In genomic region chr12:98615746-98616145, GRCm38 (mm10) we compare ENCODE assay signal across 23 mouse cellular contexts. TPM values are rescaled to one million over a fixed set of nuclear protein-coding genes. Genes with fewer than 3 reads are reported as not detected.
A peak's percentile ranks its signal among the peaks of the same experiment; 100 is the strongest.
DNase-seq lines count a peak whose midpoint lies in the region; ATAC-seq and TF ChIP-seq lines count a peak whose summit lies in the region.
"Had no signal": no experiment of that assay in that cellular context is flagged by ENCODE, and none has a peak within 500 bp of the region (broad histone marks: within the 10 kb centered on the region; RNA-seq: fewer than 3 reads in every experiment).

No protein-coding gene starts in this region.

- ATAC-seq in forebrain, embryonic 14.5 days = no peak
- ATAC-seq in forebrain, embryonic 11.5 days (replicated peaks; ENCODE audit: low FRiP score) = no peak
- ATAC-seq in midbrain, embryonic 14.5 days (ENCODE audit: low FRiP score, low TSS enrichment) = no peak
- ATAC-seq in midbrain, embryonic 11.5 days (ENCODE audit: low FRiP score) = no peak
- ATAC-seq in hematopoietic stem cell, adult 5-6 weeks (replicated peaks in 1 of 2; ENCODE audit: insufficient read depth in 1 of 2, low FRiP score in 2 of 2, low TSS enrichment in 1 of 2, low read depth in 1 of 2, poor library complexity in 2 of 2, severe bottlenecking in 2 of 2) = peak; percentile 83 to 92
- ATAC-seq in neural tube, embryonic 15.5 days (ENCODE audit: low FRiP score) = no peak
- ATAC-seq: activated CD4-positive, CD25-positive, alpha-beta regulatory T cell, adult 4 months; forebrain, embryonic 15.5 days; Patski had no signal

- 31% methylated on average over 5 of the region's 5 CpGs for WGBS in forebrain, embryonic 14.5 days
- 64% methylated on average over 5 of the region's 5 CpGs for WGBS in forebrain, embryonic 11.5 days
- WGBS in midbrain, embryonic 14.5 days = 39% methylated on average over 5 of the region's 5 CpGs
- 74% methylated on average over 5 of the region's 5 CpGs for WGBS in midbrain, embryonic 11.5 days
- WGBS in neural tube, embryonic 15.5 days = 25% methylated on average over 5 of the region's 5 CpGs
- WGBS in lung, adult 2 months = 26% methylated on average over 5 of the region's 5 CpGs

- H3K36me3 ChIP-seq in forebrain, embryonic 14.5 days (ENCODE audit: control insufficient read depth, insufficient read depth, low read length) = no peaks in the 10 kb centered on the region
- H3K36me3 ChIP-seq in forebrain, embryonic 11.5 days (ENCODE audit: control insufficient read depth, insufficient read depth, low read length) = no peaks in the 10 kb centered on the region
- no peaks in the 10 kb centered on the region for H3K36me3 ChIP-seq in midbrain, embryonic 14.5 days (ENCODE audit: control insufficient read depth, insufficient read depth, low read length)
- no peaks in the 10 kb centered on the region for H3K36me3 ChIP-seq in midbrain, embryonic 11.5 days (ENCODE audit: control insufficient read depth, insufficient read depth, low read length)
- H3K36me3 ChIP-seq in neural tube, embryonic 15.5 days = no peaks in the 10 kb centered on the region
- H3K36me3 ChIP-seq: embryonic facial prominence, embryonic 15.5 days; forebrain, embryonic 15.5 days; heart, embryonic 15.5 days had no signal

- no peak overlapping the region for H3K4me2 ChIP-seq in forebrain, embryonic 14.5 days (ENCODE audit: low read length)
- no peak overlapping the region for H3K4me2 ChIP-seq in forebrain, embryonic 11.5 days (ENCODE audit: low read depth, low read length, severe bottlenecking)
- H3K4me2 ChIP-seq in midbrain, embryonic 14.5 days (ENCODE audit: low read length) = no peak overlapping the region
- no peak overlapping the region for H3K4me2 ChIP-seq in midbrain, embryonic 11.5 days
- H3K4me2 ChIP-seq in neural tube, embryonic 15.5 days = no peak overlapping the region
- H3K4me2 ChIP-seq: embryonic facial prominence, embryonic 15.5 days; forebrain, embryonic 15.5 days; heart, embryonic 15.5 days; liver, embryonic 11.5 days; lung, embryonic 14.5 days had no signal

- no peak overlapping the region for H3K9ac ChIP-seq in forebrain, embryonic 14.5 days (ENCODE audit: low read length)
- H3K9ac ChIP-seq in forebrain, embryonic 11.5 days (ENCODE audit: low read length) = no peak overlapping the region
- H3K9ac ChIP-seq in midbrain, embryonic 14.5 days (replicated peaks; ENCODE audit: low read length) = no peak overlapping the region
- no peak overlapping the region for H3K9ac ChIP-seq in midbrain, embryonic 11.5 days (ENCODE audit: low read length)
- no peak overlapping the region for H3K9ac ChIP-seq in neural tube, embryonic 15.5 days (replicated peaks)
- H3K9ac ChIP-seq: embryonic facial prominence, embryonic 15.5 days; forebrain, embryonic 15.5 days; heart, embryonic 15.5 days; lung, embryonic 14.5 days had no signal

- H3K4me1 ChIP-seq in forebrain, embryonic 14.5 days (ENCODE audit: control insufficient read depth, insufficient read depth, low read length) = no peaks in the 10 kb centered on the region
- no peaks in the 10 kb centered on the region for H3K4me1 ChIP-seq in forebrain, embryonic 11.5 days (replicated peaks; ENCODE audit: control insufficient read depth, insufficient read depth, low read length)
- no peaks in the 10 kb centered on the region; the same call in 1 of the 2 replicates for H3K4me1 ChIP-seq in midbrain, embryonic 14.5 days (ENCODE audit: control insufficient read depth, insufficient read depth, low read length)
- H3K4me1 ChIP-seq in midbrain, embryonic 11.5 days (ENCODE audit: control insufficient read depth, insufficient read depth, low read length) = no peaks in the 10 kb centered on the region; the same call in 1 of the 2 replicates
- H3K4me1 ChIP-seq in neural tube, embryonic 15.5 days = peaks cover 8% of the 10 kb centered on the region
- H3K4me1 ChIP-seq in lung, adult 2 months (ENCODE audit: control insufficient read depth, insufficient read depth, low read length) = no peaks in the 10 kb centered on the region
- H3K4me1 ChIP-seq: embryonic facial prominence, embryonic 15.5 days; heart, embryonic 15.5 days had no signal

- no peak overlapping the region for H3K4me3 ChIP-seq in forebrain, embryonic 14.5 days (ENCODE audit: low read depth, low read length)
- H3K4me3 ChIP-seq in forebrain, embryonic 11.5 days (ENCODE audit: low read depth, low read length) = no peak overlapping the region
- no peak overlapping the region for H3K4me3 ChIP-seq in midbrain, embryonic 14.5 days (replicated peaks; ENCODE audit: low read depth, low read length)
- H3K4me3 ChIP-seq in midbrain, embryonic 11.5 days (ENCODE audit: low read depth, low read length) = no peak overlapping the region
- H3K4me3 ChIP-seq in neural tube, embryonic 15.5 days (replicated peaks) = no peak overlapping the region
- H3K4me3 ChIP-seq in lung, adult 2 months (replicated peaks; ENCODE audit: extremely low read depth, low read depth, low read length) = no peak overlapping the region
- H3K4me3 ChIP-seq: embryonic facial prominence, embryonic 15.5 days; forebrain, embryonic 15.5 days; heart, embryonic 15.5 days had no signal

- no peak for TF ChIP-seq CTCF in lung, adult 2 months (IDR thresholded peaks at IDR 0.05; ENCODE audit: insufficient read depth, low read length)

- no peak for TF ChIP-seq POLR2A in lung, adult 2 months (IDR thresholded peaks at IDR 0.05; ENCODE audit: borderline replicate concordance, extremely low read depth, low read depth, low read length)

- no peaks in the 10 kb centered on the region for H3K9me3 ChIP-seq in forebrain, embryonic 14.5 days (replicated peaks; ENCODE audit: control insufficient read depth, low read length)
- H3K9me3 ChIP-seq in forebrain, embryonic 11.5 days (ENCODE audit: control insufficient read depth, low read length) = no peaks in the 10 kb centered on the region
- no peaks in the 10 kb centered on the region for H3K9me3 ChIP-seq in midbrain, embryonic 14.5 days (ENCODE audit: control insufficient read depth, low read length)
- H3K9me3 ChIP-seq in midbrain, embryonic 11.5 days (ENCODE audit: control insufficient read depth, low read length) = no peaks in the 10 kb centered on the region
- no peaks in the 10 kb centered on the region for H3K9me3 ChIP-seq in neural tube, embryonic 15.5 days (replicated peaks)
- H3K9me3 ChIP-seq: embryonic facial prominence, embryonic 15.5 days; forebrain, embryonic 15.5 days; heart, embryonic 15.5 days had no signal

- H3K27me3 ChIP-seq in forebrain, embryonic 14.5 days (replicated peaks; ENCODE audit: control insufficient read depth, insufficient read depth, low read length) = no peaks in the 10 kb centered on the region
- H3K27me3 ChIP-seq in forebrain, embryonic 11.5 days (ENCODE audit: control insufficient read depth, insufficient read depth, low read length) = no peaks in the 10 kb centered on the region
- no peaks in the 10 kb centered on the region for H3K27me3 ChIP-seq in midbrain, embryonic 14.5 days (ENCODE audit: control insufficient read depth, insufficient read depth, low read length)
- no peaks in the 10 kb centered on the region for H3K27me3 ChIP-seq in midbrain, embryonic 11.5 days (ENCODE audit: control insufficient read depth, insufficient read depth, low read length)
- no peaks in the 10 kb centered on the region for H3K27me3 ChIP-seq in neural tube, embryonic 15.5 days (replicated peaks)
- H3K27me3 ChIP-seq: embryonic facial prominence, embryonic 15.5 days; forebrain, embryonic 15.5 days; heart, embryonic 15.5 days; Patski had no signal

- peak; percentile 24 for DNase-seq in forebrain, embryonic 14.5 days (ENCODE audit: low spot score)
- no peak for DNase-seq in forebrain, embryonic 11.5 days (ENCODE audit: low spot score)
- DNase-seq in midbrain, embryonic 14.5 days = peak; percentile 49
- DNase-seq in midbrain, embryonic 11.5 days (ENCODE audit: low spot score, missing footprints) = no peak
- no peak for DNase-seq in left cerebral cortex, postnatal 25 days (ENCODE audit: low spot score in 2 of 2)
- DNase-seq in lung, adult 2 months = no peak
- DNase-seq: adrenal gland, postnatal 25 days; cerebellum, adult 2 months; kidney, adult 2 months; kidney, postnatal 4 days; lung, embryonic 14.5 days; right cerebral cortex, adult 18-20 months had no signal

- no peak overlapping the region for H3K27ac ChIP-seq in forebrain, embryonic 14.5 days (ENCODE audit: low read depth, low read length)
- H3K27ac ChIP-seq in forebrain, embryonic 11.5 days (ENCODE audit: low read depth, low read length) = no peak overlapping the region
- H3K27ac ChIP-seq in midbrain, embryonic 14.5 days (replicated peaks; ENCODE audit: low read depth, low read length) = no peak overlapping the region
- no peak overlapping the region for H3K27ac ChIP-seq in midbrain, embryonic 11.5 days (ENCODE audit: low read depth, low read length)
- peak overlapping the region; percentile 54; the same call in 1 of the 2 replicates for H3K27ac ChIP-seq in neural tube, embryonic 15.5 days (replicated peaks)
- H3K27ac ChIP-seq: embryonic facial prominence, embryonic 15.5 days; forebrain, embryonic 15.5 days; heart, embryonic 15.5 days; macrophage had no signal

- intact Hi-C loops in left cerebral cortex, postnatal 25 days (cut with DNase I) = no loop called here

RNA-seq across cellular contexts. Expression of gene Spata7, which starts 12.2 kb away (rescaled TPM):
- 24.5 and 28.3 TPM in 2 replicates for polyA plus RNA-seq in forebrain, embryonic 14.5 days (2014; fragmentation: Nextera tagmentation; extraction: Ambion mirVana)
- 26.0 and 26.6 TPM in 2 replicates for polyA plus RNA-seq in forebrain, embryonic 11.5 days (2014; fragmentation: Nextera tagmentation; extraction: Ambion mirVana)
- polyA plus RNA-seq in midbrain, embryonic 14.5 days (2014; fragmentation: Nextera tagmentation; extraction: Ambion mirVana) = 28.4 and 29.4 TPM in 2 replicates
- 21.8 and 22.7 TPM in 2 replicates for polyA plus RNA-seq in midbrain, embryonic 11.5 days (2014; fragmentation: Nextera tagmentation; extraction: Ambion mirVana)
- total RNA-seq in hematopoietic stem cell, adult 5-6 weeks (2017) = 6.4 and 13.3 TPM in 2 replicates
- polyA plus RNA-seq in neural tube, embryonic 15.5 days (2015; fragmentation: Nextera tagmentation; extraction: Ambion mirVana) = 29.4 and 34.9 TPM in 2 replicates
- 10 to 100 TPM; 32.5 to 33.4 TPM for total RNA-seq in left cerebral cortex, postnatal 25 days (2021)
- polyA plus RNA-seq in lung, adult 2 months (2012; rRNA removed) = 2.5 and 4.1 TPM in 2 replicates

RNA-seq across cellular contexts. Expression of gene Kcnk10, which starts 37.6 kb away (rescaled TPM):
- 39.5 and 58.9 TPM in 2 replicates for polyA plus RNA-seq in forebrain, embryonic 14.5 days (2014; fragmentation: Nextera tagmentation; extraction: Ambion mirVana)
- 38.5 and 39.2 TPM in 2 replicates for polyA plus RNA-seq in forebrain, embryonic 11.5 days (2014; fragmentation: Nextera tagmentation; extraction: Ambion mirVana)
- 49.1 and 53.6 TPM in 2 replicates for polyA plus RNA-seq in midbrain, embryonic 14.5 days (2014; fragmentation: Nextera tagmentation; extraction: Ambion mirVana)
- 40.9 and 45.2 TPM in 2 replicates for polyA plus RNA-seq in midbrain, embryonic 11.5 days (2014; fragmentation: Nextera tagmentation; extraction: Ambion mirVana)
- total RNA-seq in hematopoietic stem cell, adult 5-6 weeks (2017) = not detected in 2 replicates
- 30.0 and 31.5 TPM in 2 replicates for polyA plus RNA-seq in neural tube, embryonic 15.5 days (2015; fragmentation: Nextera tagmentation; extraction: Ambion mirVana)
- 10 to 100 TPM; 13.4 to 15.2 TPM for total RNA-seq in left cerebral cortex, postnatal 25 days (2021)
- polyA plus RNA-seq in lung, adult 2 months (2012; rRNA removed) = 0.01 and 0.08 TPM in 2 replicates
- total RNA-seq: adrenal gland, postnatal 25 days; gastrocnemius, adult 18-20 months; granulocyte monocyte progenitor cell, adult 5-6 weeks had no signal
- polyA plus RNA-seq: macrophage had no signal

Comparison
In these comparisons a context has a peak if more than half of its experiments do, and no peak if none do; other contexts are left out.
1. DNase-seq: peak in forebrain, embryonic 14.5 days (single experiment) and midbrain, embryonic 14.5 days (single experiment); none in forebrain, embryonic 11.5 days (single experiment), midbrain, embryonic 11.5 days (single experiment), left cerebral cortex, postnatal 25 days (0 of 2) and lung, adult 2 months (single experiment).
2. ATAC-seq: peak in hematopoietic stem cell, adult 5-6 weeks (2 of 2); none in forebrain, embryonic 14.5 days (single experiment), forebrain, embryonic 11.5 days (single experiment), midbrain, embryonic 14.5 days (single experiment), midbrain, embryonic 11.5 days (single experiment) and neural tube, embryonic 15.5 days (single experiment).
3. RNA of gene Kcnk10, which starts 37.6 kb away (polyA plus RNA-seq): 49.1 to 53.6 TPM in midbrain, embryonic 14.5 days, 40.9 to 45.2 TPM in midbrain, embryonic 11.5 days, 39.5 to 58.9 TPM in forebrain, embryonic 14.5 days, 38.5 to 39.2 TPM in forebrain, embryonic 11.5 days and 30.0 to 31.5 TPM in neural tube, embryonic 15.5 days; 0.01 to 0.08 TPM in lung, adult 2 months; every median in the first group is over 10 times any median in the second.